Mouse (Mus musculus) embryonic facial prominence, embryonic 13.5 days (tissue): ENCODE measurements around the gene Phrf1. TPM values are rescaled to one million over a fixed set of nuclear protein-coding genes. Genes with fewer than 3 reads are reported as not detected.

ENCODE experiments used
- ATAC-seq: fragments of 200-750 bp; cut with Nextera tagmentation; 2 replicates; pipeline ENCODE4 v1.8.0; 2017; ENCODE audit warnings: low read depth; ENCODE audit not compliant: insufficient number of reproducible peaks, insufficient read depth, low FRiP score, low TSS enrichment
- H3K27ac ChIP-seq: fragments of 300-500 bp; sonication (generic); 2 replicates; pipeline ENCODE4 v1.5.1; 2015; ENCODE audit warnings: moderate library complexity, mild to moderate bottlenecking, inconsistent platforms
- H3K27me3 ChIP-seq: fragments of 300-500 bp; sonication (generic); 2 replicates; pipeline ENCODE4 v1.6.1; 2015; ENCODE audit warnings: mild to moderate bottlenecking, inconsistent platforms
- H3K36me3 ChIP-seq: fragments of 300-500 bp; sonication (generic); 2 replicates; pipeline ENCODE4 v1.6.1; 2015; ENCODE audit warnings: mild to moderate bottlenecking, inconsistent platforms
- H3K4me1 ChIP-seq: fragments of 300-500 bp; sonication (generic); 2 replicates; pipeline ENCODE4 v1.6.1; 2015; ENCODE audit warnings: inconsistent platforms
- H3K4me2 ChIP-seq: fragments of 300-500 bp; sonication (generic); 2 replicates; pipeline ENCODE4 v1.6.1; 2015; ENCODE audit warnings: moderate library complexity, mild to moderate bottlenecking, inconsistent platforms
- H3K4me3 ChIP-seq: fragments of 300-500 bp; sonication (generic); 2 replicates; pipeline ENCODE4 v1.5.1; 2015; ENCODE audit warnings: mild to moderate bottlenecking, inconsistent platforms
- H3K9ac ChIP-seq: fragments of 300-500 bp; sonication (generic); 2 replicates; pipeline ENCODE4 v1.6.1; 2015; ENCODE audit warnings: mild to moderate bottlenecking, inconsistent platforms
- H3K9me3 ChIP-seq: fragments of 300-500 bp; sonication (generic); 2 replicates; pipeline ENCODE4 v1.6.1; 2016; ENCODE audit warnings: inconsistent platforms
- WGBS: fragments of 180-500 bp; shearing (Covaris S2); methylation state at CpG from one replicate; pipeline ENCODE4 v1.1.7; 2015; ENCODE audit warnings: mixed read lengths; 5-methylcytosine and 5-hydroxymethylcytosine counted together
- polyA plus RNA-seq: library from polyadenylated mRNA; unstranded; fragments of >200 nt; fragmentation: Nextera tagmentation; extraction: Ambion mirVana; gene quantifications from 2 replicates; pipeline ENCODE4 v1.2.1, GENCODE M21; 2015

Phrf1 gene
- polyA plus RNA-seq, 1 experiment from 2014 or later, result 82.0 TPM

DNA sequence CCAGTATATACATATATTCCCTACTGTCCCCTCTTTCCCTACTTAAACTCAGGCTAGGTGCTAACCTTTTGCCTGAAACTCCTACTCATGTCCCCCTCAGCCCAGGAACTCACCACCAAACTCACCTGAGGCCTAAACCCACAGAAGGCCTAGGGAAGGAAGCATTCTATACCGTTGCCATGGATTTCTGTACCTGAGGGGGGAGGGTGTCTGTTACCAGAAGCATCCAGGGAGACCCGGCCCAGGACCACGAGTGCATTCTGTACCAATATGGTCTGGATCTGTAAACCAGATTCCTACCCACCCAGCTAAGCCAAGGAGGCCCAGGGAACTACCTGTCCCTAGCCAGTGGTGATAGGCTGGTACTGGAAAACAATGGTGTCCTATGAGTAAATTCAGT is 14.3 kb upstream of the Phrf1 start:
- no peak overlapping the region for H3K9ac ChIP-seq
- H3K9me3 ChIP-seq, result no peaks in the 10 kb centered on the region
- no peak overlapping the region for H3K4me3 ChIP-seq
- WGBS, result 67% methylated on average over 3 of the region's 3 CpGs
- H3K27ac ChIP-seq, result peak overlapping the region; percentile 90; the same call in 1 of the 2 replicates
- H3K4me2 ChIP-seq, result peak overlapping the region; percentile 88; the same call in 1 of the 2 replicates
- H3K27me3 ChIP-seq, result no peaks in the 10 kb centered on the region
- peaks cover 25% of the 10 kb centered on the region for H3K4me1 ChIP-seq
- no peak for ATAC-seq
- H3K36me3 ChIP-seq, result peaks cover 13% of the 10 kb centered on the region

DNA sequence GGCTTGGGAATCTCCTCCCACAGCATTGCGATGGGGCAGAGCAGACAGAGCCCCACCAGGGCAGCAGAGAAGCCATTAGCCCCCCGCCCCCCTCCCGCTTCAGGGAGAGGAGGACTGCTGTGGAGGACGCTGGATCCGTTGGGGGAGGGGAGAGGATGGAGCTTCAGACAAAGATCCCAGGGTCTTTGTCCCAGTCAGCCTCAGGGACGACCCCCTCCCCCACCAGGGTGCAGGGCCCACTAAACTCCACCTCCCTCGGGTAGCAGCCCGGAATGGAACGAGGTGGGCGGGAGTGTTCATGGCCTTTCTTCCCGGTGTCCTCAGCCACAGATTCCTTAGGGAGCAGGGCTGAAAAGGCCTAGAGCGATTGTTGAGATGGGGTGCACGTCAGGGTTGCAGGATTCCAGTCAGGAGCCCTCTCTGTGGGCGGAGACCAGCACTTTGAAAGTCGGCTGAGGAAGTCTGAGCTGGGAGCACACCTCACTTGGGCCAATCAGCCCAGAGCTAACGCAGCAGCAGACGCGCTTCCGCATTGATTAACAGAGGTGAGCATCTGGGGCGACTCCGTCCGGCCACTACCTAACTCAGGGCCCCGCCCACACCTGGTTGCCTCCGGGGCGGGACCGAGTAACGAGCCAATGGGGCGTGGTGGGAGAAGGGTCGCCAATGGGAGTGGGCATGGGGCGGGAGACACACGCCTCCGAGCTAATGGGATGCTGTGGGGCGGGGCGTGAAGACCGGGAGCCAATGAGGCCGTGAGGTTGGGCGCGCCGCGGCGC is 13.3 kb upstream of the Phrf1 start, which contains the start of gene Rassf7:
Rassf7 (plus strand) TSS at position 760 of the 779 bp plus-strand sequence.
- peak; percentile 90 for ATAC-seq
- Histone ChIP-seq H3K36me3 (peaks cover 17% of the 10 kb centered on the region), H3K4me3 (peak within 1 kb of the TSS; percentile 70), H3K27ac (peak within 1 kb of the TSS; percentile 90), H3K27me3 (no peaks in the 10 kb centered on the region), H3K4me2 (peak within 1 kb of the TSS; percentile 88), H3K9ac (peak within 1 kb of the TSS; percentile 78), H3K4me1 (peaks cover 26% of the 10 kb centered on the region), H3K9me3 (no peaks in the 10 kb centered on the region)
- WGBS, result 0% methylated on average over 41 of the region's 41 CpGs

DNA sequence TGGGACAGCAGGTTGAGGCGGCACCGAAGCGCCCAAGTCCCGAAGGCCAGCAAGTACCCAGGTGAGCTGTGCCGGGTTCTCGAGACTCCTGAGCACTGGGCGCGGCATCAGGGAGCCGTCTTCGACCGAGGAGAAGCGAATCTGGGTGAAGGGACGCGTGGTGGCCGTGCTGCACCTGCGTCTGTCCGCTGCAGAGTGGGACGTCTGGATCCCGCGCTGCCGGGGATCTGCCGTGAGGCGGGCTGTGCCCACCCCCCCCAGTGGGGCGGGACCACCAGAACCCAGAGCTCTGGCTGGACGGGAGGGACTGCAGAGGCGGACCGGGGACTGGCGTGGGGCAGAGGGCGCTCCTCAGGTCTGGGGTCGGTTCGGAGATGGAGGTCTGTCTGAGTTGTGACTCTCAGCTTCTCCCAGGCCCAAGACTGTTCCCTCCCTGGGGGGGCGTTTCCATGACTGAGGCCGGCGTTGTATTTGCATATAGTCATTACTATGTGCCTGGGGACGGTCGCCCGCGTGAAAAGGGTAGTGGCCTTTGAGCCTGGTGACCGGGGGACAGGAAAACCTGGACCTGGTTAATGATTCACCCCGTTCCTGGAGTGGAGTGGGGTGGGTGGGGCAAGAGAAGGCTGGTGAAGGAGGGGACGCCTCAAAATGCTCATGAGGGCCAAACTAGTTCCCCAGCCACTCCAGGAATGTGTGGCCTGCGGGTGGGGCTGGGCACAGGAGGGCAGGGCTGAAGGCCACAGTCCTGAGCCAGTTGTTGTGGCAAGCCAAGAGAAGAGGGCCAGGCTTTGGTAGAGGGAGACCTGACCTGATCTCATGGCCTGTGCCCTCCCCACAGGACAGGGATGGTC is 12.5 kb upstream of the Phrf1 start:
- Histone ChIP-seq H3K36me3 (peaks cover 17% of the 10 kb centered on the region), H3K27ac (peak overlapping the region; percentile 90), H3K27me3 (no peaks in the 10 kb centered on the region), H3K4me1 (peaks cover 34% of the 10 kb centered on the region), H3K9me3 (no peaks in the 10 kb centered on the region), H3K4me2 (peak overlapping the region; percentile 88), H3K4me3 (peak overlapping the region; percentile 70), H3K9ac (peak overlapping the region; percentile 78)
- WGBS, result under 1% methylated on average over 41 of the region's 42 CpGs
- peak; percentile 63 for ATAC-seq

DNA sequence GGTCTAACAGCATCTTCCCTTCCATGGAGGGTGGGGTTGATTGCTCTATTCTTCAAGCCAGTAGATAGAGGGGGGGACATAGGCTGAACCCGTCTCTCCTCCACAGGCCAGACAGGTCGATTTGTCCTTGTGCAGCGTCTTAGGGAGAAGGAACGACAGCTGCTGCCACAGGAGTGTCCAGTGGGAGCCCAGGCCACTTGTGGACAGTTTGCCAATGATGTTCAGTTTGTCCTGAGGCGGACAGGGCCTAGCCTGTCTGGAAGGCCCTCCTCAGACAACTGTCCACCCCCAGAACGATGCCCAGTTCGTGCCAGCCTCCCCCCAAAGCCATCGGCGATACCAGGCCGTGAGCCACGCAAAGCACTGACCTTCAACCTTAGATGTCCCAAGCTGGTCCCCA is 11.7 kb upstream of the Phrf1 start:
- no peak for ATAC-seq
- Histone ChIP-seq H3K27me3 (no peaks in the 10 kb centered on the region), H3K4me1 (peaks cover 36% of the 10 kb centered on the region), H3K9me3 (no peaks in the 10 kb centered on the region), H3K4me2 (peak overlapping the region; percentile 88), H3K4me3 (peak overlapping the region; percentile 70), H3K36me3 (peaks cover 17% of the 10 kb centered on the region), H3K27ac (peak overlapping the region; percentile 7; the same call in 1 of the 2 replicates), H3K9ac (0 out of 2 replicates have a peak overlapping the region, but pooled peaks have one; percentile 46)
- 87% methylated on average over 11 of the region's 11 CpGs for WGBS

DNA sequence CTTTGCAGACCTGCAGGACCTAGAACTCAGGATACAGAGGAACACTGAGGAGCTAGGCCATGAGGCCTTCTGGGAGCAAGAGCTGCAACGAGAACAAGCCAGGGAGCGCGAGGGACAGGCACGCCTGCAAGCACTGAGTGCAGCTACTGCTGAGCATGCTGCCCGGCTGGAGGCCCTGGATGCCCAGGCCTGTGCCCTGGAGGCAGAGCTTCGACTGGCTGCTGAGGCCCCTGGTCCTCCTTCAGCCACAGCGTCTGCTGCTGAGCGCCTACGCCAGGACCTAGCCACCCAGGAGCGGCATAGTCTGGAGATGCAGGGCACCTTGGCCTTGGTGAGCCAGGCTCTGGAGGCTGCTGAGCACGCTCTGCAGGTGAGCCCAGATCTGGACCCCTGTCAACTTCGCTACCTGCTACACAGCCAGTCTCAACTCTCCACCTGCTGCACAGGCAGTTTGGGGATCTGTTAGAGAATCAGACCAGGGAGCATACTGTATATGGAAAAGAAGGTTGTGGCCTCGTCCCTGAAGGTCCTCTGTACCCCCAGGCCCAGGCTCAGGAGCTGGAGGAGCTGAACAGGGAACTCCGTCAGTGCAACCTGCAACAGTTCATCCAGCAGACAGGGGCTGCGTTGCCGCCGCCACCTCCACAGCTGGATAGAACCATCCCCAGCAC is 11.1 kb upstream of the Phrf1 start:
- Histone ChIP-seq H3K4me3 (no peak overlapping the region; the same call in 1 of the 2 replicates), H3K27me3 (no peaks in the 10 kb centered on the region), H3K4me1 (peaks cover 42% of the 10 kb centered on the region), H3K27ac (no peak overlapping the region), H3K4me2 (peak overlapping the region; percentile 88; the same call in 1 of the 2 replicates), H3K36me3 (peaks cover 17% of the 10 kb centered on the region), H3K9me3 (no peaks in the 10 kb centered on the region), H3K9ac (0 out of 2 replicates have a peak overlapping the region, but pooled peaks have one; percentile 46)
- no peak for ATAC-seq
- 84% methylated on average over 17 of the region's 17 CpGs for WGBS

DNA sequence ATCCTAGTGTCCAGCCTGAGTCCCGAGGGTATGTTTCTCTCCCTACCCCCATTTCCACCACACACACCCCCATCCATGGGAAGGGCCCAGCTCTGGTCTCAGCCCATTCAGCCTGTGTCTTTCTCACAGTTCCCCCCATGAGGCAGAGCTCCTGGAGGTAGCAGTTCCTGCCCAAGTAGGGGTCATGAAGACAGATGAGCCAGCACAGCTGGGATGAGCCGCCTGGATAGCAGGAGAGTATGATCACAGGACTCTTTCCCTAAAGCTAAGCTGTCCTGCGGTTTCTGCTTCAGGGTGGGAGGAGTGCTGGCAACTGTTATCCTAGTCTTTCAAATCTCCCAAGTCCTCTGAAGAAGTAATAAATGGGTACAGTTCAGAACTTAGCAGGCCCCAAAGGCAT is 10.4 kb upstream of the Phrf1 start:
- 70% methylated on average over 3 of the region's 3 CpGs for WGBS
- no peak for ATAC-seq
- no peak overlapping the region for H3K4me3 ChIP-seq
- H3K9me3 ChIP-seq, result no peaks in the 10 kb centered on the region
- H3K9ac ChIP-seq, result 0 out of 2 replicates have a peak overlapping the region, but pooled peaks have one; percentile 7
- H3K4me1 ChIP-seq, result peaks cover 45% of the 10 kb centered on the region
- H3K36me3 ChIP-seq, result peaks cover 17% of the 10 kb centered on the region
- H3K4me2 ChIP-seq, result no peak overlapping the region
- no peaks in the 10 kb centered on the region for H3K27me3 ChIP-seq
- H3K27ac ChIP-seq, result no peak overlapping the region

DNA sequence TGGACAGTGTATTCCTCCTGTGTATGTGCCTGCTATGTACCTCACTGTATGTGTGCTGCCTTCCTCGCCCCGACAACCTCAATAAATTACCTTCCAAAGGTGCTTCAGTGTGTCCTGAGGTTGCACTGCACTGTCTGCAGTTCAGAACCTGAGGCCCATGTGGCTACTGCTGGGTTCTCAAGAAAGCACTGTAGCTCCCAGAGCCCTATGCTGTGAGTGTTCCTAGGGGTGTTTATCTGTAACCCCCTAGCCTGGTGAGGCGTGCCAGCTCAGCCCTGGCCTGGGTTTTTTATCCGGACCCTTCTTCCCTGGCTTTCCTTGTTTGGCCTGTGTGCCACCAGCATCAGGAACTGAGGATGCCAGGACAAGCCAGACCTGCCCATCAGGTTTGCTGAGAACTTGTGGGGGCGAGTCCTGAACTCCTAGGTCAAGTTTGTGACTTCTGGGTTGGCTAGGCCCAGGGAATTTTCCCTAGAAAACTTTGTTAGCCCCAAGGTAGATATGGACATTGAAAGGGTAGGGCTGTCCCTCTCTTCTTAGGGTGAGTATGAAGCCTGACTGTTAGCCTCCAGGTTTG is 9.9 kb upstream of the Phrf1 start:
- Histone ChIP-seq H3K9me3 (no peaks in the 10 kb centered on the region), H3K9ac (0 out of 2 replicates have a peak overlapping the region, but pooled peaks have one; percentile 7), H3K4me3 (no peak overlapping the region), H3K27ac (peak overlapping the region; percentile 51; the same call in 1 of the 2 replicates), H3K4me1 (peaks cover 45% of the 10 kb centered on the region), H3K4me2 (no peak overlapping the region), H3K27me3 (no peaks in the 10 kb centered on the region), H3K36me3 (peaks cover 17% of the 10 kb centered on the region)
- no peak for ATAC-seq
- 82% methylated on average over 5 of the region's 5 CpGs for WGBS

DNA sequence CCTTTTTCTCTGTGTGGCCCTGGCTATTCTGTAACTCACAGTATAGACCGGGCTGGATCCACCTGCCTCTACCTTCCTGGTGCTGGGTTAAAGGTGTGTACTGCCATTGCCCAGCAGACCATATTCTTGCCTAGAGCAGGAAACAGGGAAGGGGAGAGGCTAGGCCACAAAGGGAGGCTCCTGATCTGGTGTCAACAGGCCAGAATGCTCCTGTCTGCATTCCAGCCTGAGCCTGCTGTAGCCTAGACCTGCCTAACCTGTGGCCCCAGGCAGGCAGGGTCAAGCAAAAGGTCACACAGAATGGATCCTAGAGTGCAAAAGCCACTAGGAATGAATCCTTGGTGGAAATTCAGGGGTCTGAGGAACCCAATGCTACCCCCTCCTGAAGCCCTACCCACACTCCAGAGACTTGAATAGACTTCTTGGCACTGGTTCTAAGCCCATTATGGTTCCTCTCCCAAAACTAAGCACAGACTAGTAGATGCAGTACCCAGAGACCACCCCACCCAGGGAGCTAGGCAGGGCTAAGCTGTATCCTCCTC is 9.0 kb upstream of the Phrf1 start:
- peaks cover 17% of the 10 kb centered on the region for H3K36me3 ChIP-seq
- H3K9me3 ChIP-seq, result no peaks in the 10 kb centered on the region
- H3K4me3 ChIP-seq, result no peak overlapping the region
- WGBS, result 81% methylated on average over 1 of the region's 1 CpGs
- H3K9ac ChIP-seq, result no peak overlapping the region
- H3K27ac ChIP-seq, result no peak overlapping the region
- H3K4me1 ChIP-seq, result peaks cover 45% of the 10 kb centered on the region
- no peak for ATAC-seq
- no peaks in the 10 kb centered on the region for H3K27me3 ChIP-seq
- H3K4me2 ChIP-seq, result no peak overlapping the region

DNA sequence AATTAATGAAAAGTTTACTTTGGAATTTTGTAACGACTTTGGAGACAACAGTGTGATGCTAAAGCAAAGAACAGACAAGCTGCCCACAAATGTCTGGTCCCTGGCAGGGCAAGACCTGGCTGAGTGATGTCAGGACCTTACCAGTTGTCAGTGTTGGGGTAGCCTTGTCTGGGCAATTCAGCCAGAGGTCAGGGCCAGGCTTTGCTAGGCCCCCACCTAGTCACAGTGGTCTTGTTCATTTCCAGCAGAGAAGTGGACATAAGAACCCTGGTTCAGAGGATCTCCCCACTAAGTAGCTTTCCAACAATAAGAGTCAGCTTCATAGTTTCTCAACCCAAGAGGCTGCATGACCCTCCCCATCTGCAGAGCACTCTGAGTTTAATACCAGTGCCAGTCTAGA is 8.2 kb upstream of the Phrf1 start:
- Histone ChIP-seq H3K27ac (no peak overlapping the region; the same call in 1 of the 2 replicates), H3K9ac (peak overlapping the region; percentile 82), H3K27me3 (no peaks in the 10 kb centered on the region), H3K4me1 (peaks cover 40% of the 10 kb centered on the region), H3K36me3 (peaks cover 17% of the 10 kb centered on the region), H3K4me3 (peak overlapping the region; percentile 63), H3K9me3 (no peaks in the 10 kb centered on the region), H3K4me2 (peak overlapping the region; percentile 92)
- 63% methylated on average over 1 of the region's 1 CpGs for WGBS
- ATAC-seq, result no peak

DNA sequence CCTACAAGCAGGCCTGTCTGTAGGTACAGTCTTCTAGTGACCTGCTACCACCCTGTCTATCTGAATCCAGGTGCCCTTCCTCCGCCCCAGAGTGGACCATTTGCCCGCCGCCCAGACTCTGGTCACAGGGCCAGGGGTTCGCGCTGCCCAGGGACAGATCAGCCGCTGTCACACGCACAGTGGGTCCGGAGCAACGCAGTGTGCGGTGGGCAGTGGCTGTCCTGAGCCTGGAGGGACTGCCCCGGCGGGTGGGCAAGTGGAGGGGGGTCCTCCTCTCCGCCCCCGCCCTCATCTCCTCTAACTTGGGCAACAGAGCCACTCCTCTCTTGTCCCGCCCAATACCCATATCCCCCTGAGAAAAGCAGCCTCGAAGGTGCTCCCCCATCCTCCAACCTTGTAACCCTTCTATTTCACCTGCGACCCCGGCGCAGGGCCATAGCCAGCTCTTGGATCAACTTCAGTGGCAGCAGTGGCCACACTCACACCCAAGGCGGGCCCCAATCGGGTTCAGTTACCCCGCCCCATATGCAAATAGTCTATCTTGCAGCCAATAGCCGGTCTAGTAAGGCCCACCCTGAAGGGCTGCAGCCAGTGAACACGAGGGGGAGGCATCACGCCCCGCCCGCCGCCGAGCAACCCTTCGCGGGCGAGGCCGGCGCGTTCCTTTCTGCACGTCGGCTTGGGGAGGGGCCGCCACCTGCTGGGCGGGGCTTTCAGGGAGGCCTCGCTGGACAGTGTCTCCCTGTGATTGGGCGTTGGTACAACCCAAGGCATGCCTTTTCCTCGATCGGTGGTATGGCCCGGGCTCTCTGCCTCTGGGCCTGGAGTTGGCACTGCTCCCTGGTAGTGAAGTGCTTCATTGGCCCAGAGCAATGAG is 7.1 kb upstream of the Phrf1 start:
- peaks cover 17% of the 10 kb centered on the region for H3K36me3 ChIP-seq
- no peaks in the 10 kb centered on the region for H3K9me3 ChIP-seq
- H3K4me2 ChIP-seq, result peak overlapping the region; percentile 92
- ATAC-seq, result peak; percentile 96
- H3K4me1 ChIP-seq, result peaks cover 33% of the 10 kb centered on the region
- H3K9ac ChIP-seq, result peak overlapping the region; percentile 82
- H3K4me3 ChIP-seq, result peak overlapping the region; percentile 63
- peak overlapping the region; percentile 89 for H3K27ac ChIP-seq
- 3% methylated on average over 44 of the region's 44 CpGs for WGBS
- H3K27me3 ChIP-seq, result no peaks in the 10 kb centered on the region
